Mouse (Mus musculus): ENCODE results near the gene Nodal. TPM values are rescaled to one million over a fixed set of nuclear protein-coding genes. Genes with fewer than 3 reads are reported as not detected.

Nodal gene
- polyA plus RNA-seq, 1 experiment: not detected

DNA sequence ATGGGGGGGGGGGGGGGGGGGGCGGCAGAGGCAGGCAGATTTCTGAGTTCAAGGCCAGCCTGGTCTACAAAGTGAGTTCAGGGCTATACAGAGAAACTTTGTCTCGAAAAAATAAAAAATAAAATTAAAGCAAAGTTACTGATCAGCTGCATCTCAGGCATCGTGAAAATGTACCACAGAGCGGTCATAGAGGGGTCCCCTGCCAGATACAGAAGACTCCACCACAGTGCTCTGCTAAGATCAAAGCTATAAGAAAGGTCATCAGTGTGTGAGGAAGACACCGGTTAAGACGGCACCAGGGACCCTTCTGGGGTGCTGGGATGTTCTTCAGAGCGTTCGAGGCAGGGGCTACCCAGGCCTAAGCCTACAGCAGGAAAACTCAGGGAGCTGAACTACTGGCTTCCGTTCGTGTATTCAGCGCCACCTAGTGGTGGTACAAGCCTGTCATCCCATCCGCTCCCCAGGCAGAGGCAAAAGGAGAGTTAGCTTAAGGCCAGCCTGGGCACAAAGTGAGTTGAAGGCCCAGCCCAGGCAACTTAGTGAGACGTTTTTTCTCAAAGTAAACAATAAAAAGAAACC is 18.5 kb upstream of the Nodal start:
- no peaks in the 10 kb centered on the region for H3K79me2 ChIP-seq (ENCODE audit: control insufficient read depth, insufficient read depth)
- no peaks in the 10 kb centered on the region for H3K27me3 ChIP-seq (ENCODE audit: control insufficient read depth, insufficient read depth, insufficient read length)
- TF ChIP-seq CTCF (IDR thresholded peaks at IDR 0.05; ENCODE audit: control insufficient read depth, insufficient read depth, insufficient read length) (peak; percentile 87), CEBPB (IDR thresholded peaks at IDR 0.05; ENCODE audit: low read depth) (no peak)
- no peak overlapping the region for H3K4me3 ChIP-seq (ENCODE audit: insufficient read depth, poor library complexity, severe bottlenecking)
- H3K79me3 ChIP-seq (ENCODE audit: low read depth): no peaks in the 10 kb centered on the region
- no peaks in the 10 kb centered on the region for H3K36me3 ChIP-seq (ENCODE audit: control insufficient read depth, insufficient read depth)
- no peak overlapping the region for H3ac ChIP-seq (ENCODE audit: control insufficient read depth, insufficient read length, low read depth)

DNA sequence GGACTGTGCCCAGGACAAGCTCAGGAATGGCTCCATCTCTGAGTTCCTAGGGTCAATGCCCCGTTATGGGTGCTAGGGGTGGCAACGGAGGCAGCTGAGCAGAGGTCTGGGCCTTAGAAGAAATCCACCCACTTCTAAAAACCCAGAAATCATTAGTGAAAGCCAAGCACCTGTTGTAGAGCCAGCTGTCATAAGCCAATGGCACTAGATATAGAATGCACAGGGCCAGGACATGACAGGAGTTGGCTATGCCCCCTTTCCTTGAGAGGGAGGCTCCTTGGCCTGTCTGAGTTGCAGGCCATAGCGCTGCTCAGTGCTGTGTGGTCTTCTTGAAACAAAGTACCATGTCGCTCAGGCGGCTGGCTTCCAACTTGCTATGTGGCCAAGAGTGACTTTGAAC is 17.4 kb upstream of the Nodal start:
- Histone ChIP-seq H3K79me2 (ENCODE audit: control insufficient read depth, insufficient read depth) (no peaks in the 10 kb centered on the region), H3K27me3 (ENCODE audit: control insufficient read depth, insufficient read depth, insufficient read length) (peaks cover 5% of the 10 kb centered on the region), H3K36me3 (ENCODE audit: control insufficient read depth, insufficient read depth) (no peaks in the 10 kb centered on the region), H3ac (ENCODE audit: control insufficient read depth, insufficient read length, low read depth) (no peak overlapping the region), H3K79me3 (ENCODE audit: low read depth) (no peaks in the 10 kb centered on the region), H3K4me3 (ENCODE audit: insufficient read depth, poor library complexity, severe bottlenecking) (no peak overlapping the region)
- TF ChIP-seq MAX (IDR thresholded peaks at IDR 0.05) (no peak), MYOD1 (IDR thresholded peaks at IDR 0.05; ENCODE audit: control insufficient read depth, insufficient read length, low read depth) (no peak), CEBPB (IDR thresholded peaks at IDR 0.05; ENCODE audit: low read depth) (no peak), MYOG (IDR thresholded peaks at IDR 0.05; ENCODE audit: control insufficient read depth, extremely low read depth, insufficient read length) (no peak), CTCF (IDR thresholded peaks at IDR 0.05; ENCODE audit: control insufficient read depth, insufficient read depth, insufficient read length) (no peak), FOSL1 (IDR thresholded peaks at IDR 0.05; ENCODE audit: insufficient read depth, low read length, poor library complexity, severe bottlenecking) (no peak), USF1 (IDR thresholded peaks at IDR 0.05; ENCODE audit: low read depth) (no peak)

GRCm38 (mm10) chr10:61402480-61402879 is 15.3 kb upstream of the Nodal start:
- H3K36me3 ChIP-seq (ENCODE audit: control insufficient read depth, insufficient read depth): no peaks in the 10 kb centered on the region
- TF ChIP-seq FOSL1 (IDR thresholded peaks at IDR 0.05; ENCODE audit: insufficient read depth, low read length, poor library complexity, severe bottlenecking): no peak
- no peak for TF ChIP-seq CTCF (IDR thresholded peaks at IDR 0.05; ENCODE audit: control insufficient read depth, insufficient read depth, insufficient read length)
- peaks cover 13% of the 10 kb centered on the region for H3K27me3 ChIP-seq (ENCODE audit: control insufficient read depth, insufficient read depth, insufficient read length)
- no peaks in the 10 kb centered on the region for H3K79me3 ChIP-seq (ENCODE audit: low read depth)
- no peaks in the 10 kb centered on the region for H3K79me2 ChIP-seq (ENCODE audit: control insufficient read depth, insufficient read depth)
- no peak overlapping the region for H3ac ChIP-seq (ENCODE audit: control insufficient read depth, insufficient read length, low read depth)
- H3K4me3 ChIP-seq (ENCODE audit: insufficient read depth, poor library complexity, severe bottlenecking): no peak overlapping the region

- no peak for TF ChIP-seq CEBPB (IDR thresholded peaks at IDR 0.05; ENCODE audit: low read depth)
- TF ChIP-seq MYOG (IDR thresholded peaks at IDR 0.05; ENCODE audit: control insufficient read depth, extremely low read depth, insufficient read length): no peak
- no peak for TF ChIP-seq USF1 (IDR thresholded peaks at IDR 0.05; ENCODE audit: low read depth)
- no peak for TF ChIP-seq FOSL1 (IDR thresholded peaks at IDR 0.05; ENCODE audit: insufficient read depth, low read length, poor library complexity, severe bottlenecking)
- TF ChIP-seq CTCF (IDR thresholded peaks at IDR 0.05; ENCODE audit: control insufficient read depth, insufficient read depth, insufficient read length): no peak
- TF ChIP-seq MYOD1 (IDR thresholded peaks at IDR 0.05; ENCODE audit: control insufficient read depth, insufficient read length, low read depth): no peak
- TF ChIP-seq MAX (IDR thresholded peaks at IDR 0.05): no peak
- Histone ChIP-seq H3K4me3 (ENCODE audit: insufficient read depth, poor library complexity, severe bottlenecking) (no peak overlapping the region), H3ac (ENCODE audit: control insufficient read depth, insufficient read length, low read depth) (no peak overlapping the region), H3K79me2 (ENCODE audit: control insufficient read depth, insufficient read depth) (no peaks in the 10 kb centered on the region), H3K36me3 (ENCODE audit: control insufficient read depth, insufficient read depth) (no peaks in the 10 kb centered on the region), H3K27me3 (ENCODE audit: control insufficient read depth, insufficient read depth, insufficient read length) (peaks cover 13% of the 10 kb centered on the region), H3K79me3 (ENCODE audit: low read depth) (no peaks in the 10 kb centered on the region)
Measured at GRCm38 (mm10) chr10:61402911-61403310, 14.9 kb upstream of the Nodal start.

DNA sequence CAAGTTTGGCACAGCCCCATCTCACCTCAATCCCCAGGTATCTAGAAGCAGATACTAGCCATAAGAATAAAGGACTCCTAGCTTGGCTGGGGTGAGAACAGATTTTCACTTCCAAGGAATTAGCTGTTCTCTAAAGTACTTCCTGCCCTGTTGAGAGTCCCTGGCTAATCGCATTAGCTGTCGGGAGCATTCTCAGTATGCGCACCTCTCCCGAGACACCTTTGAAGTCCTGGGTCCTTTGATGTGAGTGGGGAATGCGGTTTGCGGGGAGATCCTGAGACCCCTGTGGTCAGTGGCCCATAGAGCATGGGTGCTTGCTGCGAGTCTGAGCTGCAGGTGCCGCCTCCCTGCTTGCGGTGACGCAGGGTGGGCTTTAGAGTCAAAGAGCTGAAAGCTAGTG is 11.8 kb upstream of the Nodal start:
- H3K79me3 ChIP-seq (ENCODE audit: low read depth): no peaks in the 10 kb centered on the region
- H3ac ChIP-seq (ENCODE audit: control insufficient read depth, insufficient read length, low read depth): no peak overlapping the region
- H3K79me2 ChIP-seq (ENCODE audit: control insufficient read depth, insufficient read depth): no peaks in the 10 kb centered on the region
- no peak overlapping the region for H3K4me3 ChIP-seq (ENCODE audit: insufficient read depth, poor library complexity, severe bottlenecking)
- peaks cover 13% of the 10 kb centered on the region for H3K27me3 ChIP-seq (ENCODE audit: control insufficient read depth, insufficient read depth, insufficient read length)
- TF ChIP-seq MYOD1 (IDR thresholded peaks at IDR 0.05; ENCODE audit: control insufficient read depth, insufficient read length, low read depth) (no peak), CEBPB (IDR thresholded peaks at IDR 0.05; ENCODE audit: low read depth) (no peak), USF1 (IDR thresholded peaks at IDR 0.05; ENCODE audit: low read depth) (no peak), CTCF (IDR thresholded peaks at IDR 0.05; ENCODE audit: control insufficient read depth, insufficient read depth, insufficient read length) (no peak), MAX (IDR thresholded peaks at IDR 0.05) (no peak), FOSL1 (IDR thresholded peaks at IDR 0.05; ENCODE audit: insufficient read depth, low read length, poor library complexity, severe bottlenecking) (no peak), MYOG (IDR thresholded peaks at IDR 0.05; ENCODE audit: control insufficient read depth, extremely low read depth, insufficient read length) (no peak)
- no peaks in the 10 kb centered on the region for H3K36me3 ChIP-seq (ENCODE audit: control insufficient read depth, insufficient read depth)

DNA sequence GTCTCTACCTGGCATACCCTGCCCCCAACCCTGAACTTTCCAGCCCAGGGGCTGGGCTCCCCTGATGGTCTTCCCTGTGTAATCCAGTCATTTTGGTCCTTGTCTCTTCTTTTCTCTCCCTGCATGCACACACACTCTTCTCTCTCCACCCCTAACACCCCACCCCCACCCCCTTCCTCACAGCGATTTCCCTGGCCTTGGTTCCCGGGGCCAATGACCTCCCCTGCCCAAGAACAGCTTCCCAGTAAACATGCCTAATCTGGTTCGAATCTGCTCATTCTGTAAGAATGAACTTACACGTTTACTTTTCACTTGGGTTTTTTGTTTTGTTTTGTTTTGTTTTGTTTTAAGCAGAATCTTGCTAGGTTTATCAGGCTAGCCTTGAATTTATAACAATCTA is 8.0 kb upstream of the Nodal start:
- H3K36me3 ChIP-seq (ENCODE audit: control insufficient read depth, insufficient read depth): no peaks in the 10 kb centered on the region
- H3K79me3 ChIP-seq (ENCODE audit: low read depth): no peaks in the 10 kb centered on the region
- TF ChIP-seq MYOD1 (IDR thresholded peaks at IDR 0.05; ENCODE audit: control insufficient read depth, insufficient read length, low read depth) (no peak), CEBPB (IDR thresholded peaks at IDR 0.05; ENCODE audit: low read depth) (no peak), MYOG (IDR thresholded peaks at IDR 0.05; ENCODE audit: control insufficient read depth, extremely low read depth, insufficient read length) (no peak), MAX (IDR thresholded peaks at IDR 0.05) (no peak)
- H3K4me3 ChIP-seq (ENCODE audit: insufficient read depth, poor library complexity, severe bottlenecking): no peak overlapping the region
- H3ac ChIP-seq (ENCODE audit: control insufficient read depth, insufficient read length, low read depth): no peak overlapping the region
- H3K27me3 ChIP-seq (ENCODE audit: control insufficient read depth, insufficient read depth, insufficient read length): peaks cover 8% of the 10 kb centered on the region
- H3K79me2 ChIP-seq (ENCODE audit: control insufficient read depth, insufficient read depth): no peaks in the 10 kb centered on the region

Data from C2C12 (cell line).